Mouse (Mus musculus) heart, postnatal 25 days (tissue): ENCODE results near the gene Catsper4. TPM values are rescaled to one million over a fixed set of nuclear protein-coding genes. Genes with fewer than 3 reads are reported as not detected.
"Not testable (repeated sequence)": the region's sequence is repeated elsewhere in the genome, so short reads cannot be mapped to it uniquely, and the experiment has no call there.

Experiments used
- DNase-seq: peaks from one replicate; pipeline ENCODE4 v3.0.0; 2022; ENCODE audit warnings: low spot score
- intact Hi-C: fragments of 180-260 bp; cut with DNase I; formaldehyde crosslinking; loops from one replicate; pipeline ENCODE4 v1.15.1; 2025
- total RNA-seq, 2 experiments: library from RNA; stranded (reverse); gene quantifications; 2 replicates each; pipeline ENCODE4 v1.2.3; 2021

Catsper4 gene
- not detected for total RNA-seq

DNA sequence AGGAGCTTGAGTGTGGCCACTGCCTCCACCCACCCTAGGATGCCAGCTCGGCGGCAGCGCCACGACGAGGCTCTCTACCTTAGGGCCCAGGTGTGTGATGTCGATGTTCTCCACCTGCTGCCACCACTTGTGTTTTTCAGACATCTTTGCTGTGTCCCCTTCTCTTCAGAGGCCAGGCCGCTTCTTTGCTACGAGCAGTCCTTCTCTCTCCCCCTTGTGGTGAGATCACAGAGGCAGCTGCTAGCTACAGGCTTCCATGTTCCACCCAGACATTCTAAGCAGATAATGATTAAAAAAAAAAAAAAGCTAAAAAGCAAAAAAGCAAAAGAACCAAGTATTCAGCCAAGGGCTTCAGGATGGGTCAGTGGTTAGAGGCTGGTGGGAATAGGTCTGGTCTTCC is at the start of gene Catsper4:
Catsper4 (minus strand) TSS at position 190 of the 400 bp plus-strand sequence.
- intact Hi-C loops: no loop called here
- no peak for DNase-seq

DNA sequence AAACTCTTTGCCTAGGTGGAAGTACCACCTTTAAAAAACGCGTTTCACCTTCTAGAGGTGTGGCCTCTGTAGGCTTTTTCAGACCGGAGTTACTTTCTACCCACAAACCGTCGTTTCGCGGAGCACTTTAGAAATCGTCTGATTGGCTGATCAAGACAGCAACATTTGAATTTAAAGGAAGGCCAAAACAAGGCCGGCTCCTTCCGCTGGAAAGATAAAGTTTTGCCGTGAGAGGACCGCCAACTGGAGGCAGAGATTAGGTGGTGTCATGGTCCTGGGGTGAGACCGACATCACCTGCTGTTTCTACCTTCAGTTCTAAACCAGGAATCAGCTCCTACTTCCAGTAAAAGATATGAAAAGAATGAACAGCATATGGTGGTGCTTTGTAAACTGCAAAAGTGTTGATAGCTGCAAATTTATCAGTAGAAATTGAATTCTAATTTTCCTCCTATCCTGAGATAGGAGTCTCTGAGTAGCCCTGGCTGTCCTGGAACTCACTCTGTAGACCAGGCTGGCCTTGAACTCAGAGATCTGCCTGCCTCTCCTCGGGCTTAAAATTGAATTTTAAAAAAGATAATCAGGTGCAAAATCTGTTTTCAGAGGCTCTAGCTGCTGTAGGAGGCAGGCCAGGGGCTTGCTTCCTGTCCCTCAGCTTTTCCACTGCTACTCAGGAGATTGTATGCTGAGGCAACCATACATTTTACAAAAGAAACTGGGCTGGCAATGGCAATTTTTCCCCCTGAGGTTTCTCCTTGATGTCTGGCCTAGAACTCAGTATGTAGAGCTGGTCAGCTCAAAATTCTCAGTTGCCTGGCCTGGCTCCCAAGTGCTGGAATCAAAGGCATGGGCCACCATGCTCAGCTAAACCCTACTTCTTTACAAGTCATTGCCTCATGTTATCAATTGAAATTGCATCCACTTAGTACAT is 46.5 kb upstream of the Catsper4 start:
- intact Hi-C loops: no loop called here
- DNase-seq: no peak

DNA sequence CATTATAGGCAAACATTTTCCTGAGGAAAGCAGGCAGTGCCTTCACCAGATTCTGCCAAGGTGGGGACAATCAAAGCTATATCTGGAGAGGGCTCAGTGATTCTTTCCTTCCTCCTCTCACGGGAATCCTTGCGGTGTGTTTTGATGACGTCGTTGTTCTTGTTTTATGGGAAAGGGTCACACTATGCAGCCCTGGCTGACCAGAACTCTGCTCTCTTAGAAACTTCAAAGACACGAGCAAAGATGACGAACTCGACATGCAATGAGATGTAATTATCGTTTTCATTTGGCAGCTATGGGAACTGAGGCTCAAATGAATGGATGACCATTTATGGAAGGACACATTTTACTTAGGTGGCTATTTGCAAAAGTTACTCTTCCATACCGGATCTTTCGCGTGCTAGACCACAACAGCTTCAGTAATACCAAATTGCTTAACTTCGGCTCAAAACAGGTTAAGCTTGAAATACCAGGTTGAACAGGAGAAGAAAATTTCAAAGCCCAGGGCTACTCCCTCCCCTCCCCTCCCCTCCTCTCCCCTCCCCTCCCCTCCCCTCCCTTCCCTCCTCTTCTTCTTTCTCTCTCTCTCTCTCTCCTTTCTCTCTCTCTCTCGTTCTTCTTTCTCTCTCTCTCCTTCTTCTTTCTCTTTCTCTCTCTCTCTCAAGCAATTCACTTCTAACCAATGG is 45.7 kb upstream of the Catsper4 start:
- no peak for DNase-seq
- intact Hi-C loops: no loop called here

- no peak for DNase-seq
- intact Hi-C loops: no loop called here
Observed at GRCm38 (mm10) chr4:134271979-134272378, 44.8 kb upstream of the Catsper4 start.

- DNase-seq: not testable (repeated sequence)
- intact Hi-C loops: loop anchor here (2.0 to 5.0 kb wide), 2 partner anchors 21 to 82 kb away; partner anchors contain the start of gene Cep85
Observed at GRCm38 (mm10) chr4:134269622-134270021, 42.4 kb upstream of the Catsper4 start.

DNA sequence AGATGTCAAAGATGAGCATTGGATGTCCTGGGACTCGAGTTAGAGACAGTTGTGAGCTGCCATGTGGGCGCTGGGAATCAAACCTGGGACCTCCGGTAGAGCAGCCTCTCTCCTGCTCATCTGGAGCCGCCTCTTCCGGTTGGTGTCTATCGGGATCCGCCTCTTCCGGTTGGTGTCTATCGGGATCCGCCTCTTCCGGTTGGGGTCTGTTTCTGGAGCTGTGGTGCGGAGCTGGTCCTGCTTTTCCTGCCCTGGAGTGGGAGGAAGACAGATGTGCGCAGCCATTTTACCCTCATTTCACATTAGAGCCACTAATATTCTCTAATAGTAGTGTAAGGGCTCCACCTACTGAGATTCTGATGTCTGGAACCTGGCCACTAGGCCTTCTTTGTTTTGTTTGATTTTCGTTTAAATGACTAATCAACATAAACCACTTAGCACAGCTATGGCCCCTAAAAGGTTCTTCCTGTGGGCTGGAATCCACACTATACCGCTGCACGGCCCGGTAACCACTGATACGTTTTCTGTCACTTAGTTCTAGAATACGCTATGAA is 41.0 kb upstream of the Catsper4 start:
- DNase-seq: no peak
- intact Hi-C loops: loop anchor here (2.0 to 5.0 kb wide), 2 partner anchors 19 to 81 kb away; partner anchors contain the start of gene Cep85

DNA sequence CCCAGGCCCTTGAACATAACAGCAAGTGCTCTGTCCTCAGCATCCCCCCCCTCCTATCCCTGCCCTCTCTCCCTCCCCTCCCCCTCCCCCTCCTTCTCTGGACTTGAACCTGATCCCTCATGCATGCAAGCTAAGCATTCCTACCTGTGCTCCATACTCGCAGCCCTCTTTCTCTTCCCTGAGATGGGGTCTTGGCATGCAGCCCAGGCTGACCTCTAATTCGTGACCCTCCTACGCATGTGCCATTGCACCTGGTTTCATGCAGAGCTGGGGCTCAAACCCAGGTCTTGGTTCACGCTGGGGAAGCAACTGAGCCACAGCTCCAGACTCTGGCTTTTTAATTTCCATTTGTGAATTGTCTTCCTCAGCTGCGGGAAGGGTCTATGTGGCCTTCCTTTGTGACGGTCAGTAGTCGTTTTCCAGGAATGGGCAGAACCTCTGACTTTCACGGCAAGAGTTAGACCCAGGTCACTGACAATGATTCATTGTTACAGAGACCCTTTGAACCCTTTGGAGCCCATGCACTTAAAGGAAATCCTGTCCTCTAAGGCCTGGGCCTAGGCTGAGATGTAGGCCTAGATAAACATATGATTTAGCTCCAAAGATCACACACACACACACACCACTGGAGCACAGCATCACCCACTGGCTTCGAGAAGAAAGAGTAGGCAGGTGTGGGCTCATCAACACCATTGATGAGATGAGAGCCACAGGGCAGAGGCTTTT is 38.8 kb upstream of the Catsper4 start:
- intact Hi-C loops: loop anchor here (5.0 kb wide), 1 partner anchor 79 kb away; the partner anchor contains the start of gene Cep85
- DNase-seq: no peak

GRCm38 (mm10) chr4:134263191-134263590 is 36.0 kb upstream of the Catsper4 start:
- no peak for DNase-seq
- intact Hi-C loops: loop anchor here (5.0 kb wide), 1 partner anchor 104 kb away; no protein-coding TSS in a partner anchor

DNA sequence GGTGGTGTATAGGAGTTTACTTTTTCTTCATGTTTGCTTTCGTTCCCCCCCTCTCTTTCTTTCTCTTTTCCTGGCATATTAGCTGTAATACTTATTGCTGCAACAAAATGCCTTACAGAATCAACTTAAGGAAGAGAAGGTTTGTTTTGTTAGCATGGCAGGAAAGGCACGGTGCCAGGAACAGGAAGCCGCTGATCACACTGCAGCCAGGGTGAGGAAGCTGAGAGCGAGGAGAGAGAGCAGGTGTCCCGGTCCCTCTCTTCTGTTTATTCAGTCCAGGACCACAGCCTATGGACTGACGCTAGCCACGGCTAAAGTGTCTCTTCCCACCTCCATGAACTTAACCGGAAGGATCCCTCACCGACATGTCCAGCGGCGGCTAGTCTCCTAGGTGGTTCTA is 31.2 kb upstream of the Catsper4 start:
- intact Hi-C loops: no loop called here
- DNase-seq: no peak

DNA sequence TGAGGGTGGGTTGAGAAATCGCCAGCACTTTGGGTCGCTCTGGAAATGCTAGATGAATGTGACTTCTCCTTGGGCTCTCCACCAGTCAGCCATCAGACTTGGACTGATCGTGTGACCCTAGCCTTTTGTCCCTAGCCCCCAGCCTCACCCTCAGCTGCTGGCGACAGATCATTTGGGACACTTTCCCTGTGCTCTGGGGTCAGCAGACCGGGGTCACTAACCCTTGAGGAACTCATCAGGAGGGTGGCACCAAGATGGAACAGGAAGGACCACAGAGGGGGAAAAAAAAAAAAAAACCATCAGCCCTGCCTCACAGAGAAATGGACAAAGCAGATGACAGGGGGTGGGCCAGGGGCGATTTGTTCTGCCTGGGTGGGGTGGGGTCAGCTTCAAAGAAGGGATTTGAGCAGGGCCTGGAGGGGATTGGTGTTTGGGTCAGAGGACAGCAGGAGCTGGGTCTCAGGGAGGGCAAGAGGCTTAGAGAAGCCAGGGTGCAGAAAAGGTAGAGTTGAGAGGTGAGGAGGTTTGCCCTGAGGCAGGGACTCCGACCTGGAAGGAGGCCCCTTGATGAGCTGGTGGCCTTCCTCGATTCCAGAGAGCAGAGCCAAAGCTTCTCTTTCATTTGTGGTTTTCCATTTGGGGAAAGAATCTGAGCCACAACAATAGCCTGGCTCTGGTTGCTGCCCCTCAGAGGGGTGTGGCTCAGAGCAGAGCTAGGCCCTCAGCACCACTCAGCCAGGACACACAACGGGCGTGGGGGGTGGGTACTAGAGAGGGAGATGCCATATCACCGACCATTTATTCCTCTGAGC is 30.2 kb upstream of the Catsper4 start:
- DNase-seq: no peak
- intact Hi-C loops: no loop called here

DNA sequence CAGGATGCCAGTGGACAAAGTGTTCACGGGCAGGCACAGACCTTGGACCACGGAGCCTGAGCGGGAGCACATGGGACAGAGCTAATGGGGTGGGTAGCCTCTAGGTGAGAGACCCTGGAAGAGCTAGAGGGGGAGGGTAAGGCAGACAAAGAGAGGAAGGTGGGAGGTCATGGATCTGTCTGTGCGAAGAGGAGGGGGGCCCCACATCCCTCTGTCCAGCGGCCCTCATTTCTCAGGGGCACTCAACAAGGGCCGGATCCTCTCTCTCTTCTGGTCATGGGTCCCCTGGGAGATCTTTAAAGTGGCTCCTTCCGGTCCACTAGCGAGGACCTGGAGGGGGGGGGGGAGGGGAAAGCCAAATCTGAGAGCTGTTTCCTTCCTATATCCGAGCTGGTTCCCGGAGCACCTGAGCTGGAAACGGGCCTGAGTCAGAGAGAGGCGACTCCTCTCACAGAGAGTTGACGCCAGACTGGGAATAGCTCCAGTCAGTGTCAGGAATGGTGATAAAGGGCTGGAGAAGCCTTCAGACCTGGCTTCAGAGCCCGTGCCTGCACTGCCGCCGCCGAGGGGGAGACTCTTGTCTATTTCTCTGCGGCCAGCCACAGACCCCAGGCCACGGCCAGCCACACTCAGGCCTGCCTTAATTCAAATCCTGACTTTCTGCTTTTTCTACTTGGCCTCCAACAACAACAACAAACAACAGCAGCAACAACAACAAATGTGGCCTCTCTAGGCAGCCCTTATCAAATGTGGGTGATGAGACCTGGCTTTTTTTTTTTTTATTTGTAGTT is 29.4 kb upstream of the Catsper4 start:
- DNase-seq: no peak
- intact Hi-C loops: no loop called here

GRCm38 (mm10) chr4:134255854-134256253 is 28.7 kb upstream of the Catsper4 start:
- intact Hi-C loops: no loop called here

DNA sequence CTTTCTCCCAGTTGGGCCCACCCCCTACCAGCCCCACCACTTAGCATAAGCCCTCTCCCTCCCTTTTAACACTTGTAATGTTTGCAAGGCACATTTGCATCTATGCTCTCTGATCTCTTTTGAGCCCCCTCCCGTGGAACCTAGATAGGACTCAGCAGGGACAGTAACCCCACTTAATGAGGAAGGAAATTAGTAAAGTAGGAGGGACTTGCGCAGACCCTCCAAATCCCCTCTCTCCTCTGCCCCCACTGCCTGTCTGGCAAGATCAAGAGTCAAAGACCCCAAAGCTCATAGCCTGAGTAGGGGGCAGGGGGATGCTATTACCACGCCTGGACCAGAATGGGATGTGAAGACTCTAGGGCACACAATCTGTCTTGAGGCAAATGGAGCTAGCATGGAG is 27.7 kb upstream of the Catsper4 start:
- intact Hi-C loops: no loop called here

More at GRCm38 (mm10) chr4:134255854-134256253, 28.7 kb upstream of the Catsper4 start:
- DNase-seq: no peak

DNA sequence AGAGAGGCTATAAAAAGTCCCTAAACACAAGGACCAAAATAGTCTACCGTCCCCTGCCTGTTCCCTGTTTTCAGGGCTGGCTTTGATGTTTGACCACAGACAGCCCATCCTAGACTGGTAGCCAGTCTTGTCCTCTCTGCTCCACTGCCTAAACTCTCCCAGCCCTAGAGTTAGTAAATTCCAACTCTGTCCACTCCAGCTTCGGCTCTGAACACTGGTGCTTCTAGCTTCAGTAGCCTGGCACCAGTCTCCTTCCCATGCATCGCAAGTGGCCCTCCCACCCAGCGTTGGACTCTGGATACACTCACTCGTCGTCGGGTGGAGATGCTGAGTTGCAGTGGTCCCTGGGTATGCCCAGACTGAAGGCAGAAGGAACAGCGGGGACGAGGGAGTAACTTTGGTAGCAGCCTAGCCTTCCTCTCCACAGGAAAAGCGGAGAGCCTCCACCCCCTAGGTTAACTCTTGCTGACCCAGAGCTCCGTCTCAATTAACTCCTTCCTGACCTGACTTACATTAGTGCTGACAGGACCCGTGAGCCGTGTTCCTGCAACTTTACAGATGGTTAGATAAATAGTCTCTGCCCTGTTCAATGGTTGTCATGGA is 26.6 kb upstream of the Catsper4 start, which contains the start of gene Grrp1:
Grrp1 (minus strand) TSS at position 385 of the 603 bp plus-strand sequence.
- no peak for DNase-seq
- intact Hi-C loops: no loop called here

More for the DNA sequence above, 27.7 kb upstream of the Catsper4 start:
- no peak for DNase-seq

- DNase-seq: no peak
- intact Hi-C loops: no loop called here
Observed at GRCm38 (mm10) chr4:134252911-134253721, 25.9 kb upstream of the Catsper4 start.

DNA sequence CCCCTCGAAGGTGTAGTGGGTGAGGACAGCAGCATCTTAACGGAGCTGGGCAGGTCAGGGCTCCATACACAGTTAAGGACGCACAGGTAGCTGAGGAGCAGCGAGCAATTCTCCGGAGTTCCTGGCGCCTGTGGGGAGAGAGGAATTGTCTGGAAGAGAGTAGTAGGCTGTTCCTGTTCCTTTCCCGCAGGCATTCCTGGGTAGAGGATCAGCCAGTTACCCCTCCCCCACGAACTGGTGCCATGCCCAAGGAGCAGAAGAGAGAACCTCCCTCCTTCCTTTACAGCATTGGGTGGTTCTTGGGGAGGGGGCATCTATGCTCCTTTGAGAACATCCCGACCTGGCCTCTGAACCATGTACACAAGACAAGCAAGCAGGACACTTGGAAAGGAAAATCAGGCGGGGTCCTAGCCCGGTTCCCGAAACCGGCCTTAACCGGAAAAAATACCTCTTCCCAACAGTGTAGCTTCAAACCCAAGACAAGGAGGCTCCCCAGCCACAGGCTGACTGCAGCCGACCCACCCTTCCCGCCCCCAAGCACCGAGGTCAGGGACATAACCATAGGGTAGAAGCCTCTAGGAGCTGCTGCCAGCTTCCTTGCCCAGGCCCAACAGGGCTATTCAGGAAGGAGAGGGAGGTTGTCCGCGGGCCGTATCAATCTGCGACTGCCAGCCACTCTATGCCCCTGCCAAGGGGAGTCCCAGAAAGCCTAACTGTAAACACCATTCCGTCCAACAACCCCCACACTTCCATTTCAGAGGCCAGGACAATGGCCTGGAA is 25.1 kb upstream of the Catsper4 start:
- no peak for DNase-seq
- intact Hi-C loops: no loop called here
